8 mouse cellular contexts compared by ENCODE assay signal in the genomic region with DNA sequence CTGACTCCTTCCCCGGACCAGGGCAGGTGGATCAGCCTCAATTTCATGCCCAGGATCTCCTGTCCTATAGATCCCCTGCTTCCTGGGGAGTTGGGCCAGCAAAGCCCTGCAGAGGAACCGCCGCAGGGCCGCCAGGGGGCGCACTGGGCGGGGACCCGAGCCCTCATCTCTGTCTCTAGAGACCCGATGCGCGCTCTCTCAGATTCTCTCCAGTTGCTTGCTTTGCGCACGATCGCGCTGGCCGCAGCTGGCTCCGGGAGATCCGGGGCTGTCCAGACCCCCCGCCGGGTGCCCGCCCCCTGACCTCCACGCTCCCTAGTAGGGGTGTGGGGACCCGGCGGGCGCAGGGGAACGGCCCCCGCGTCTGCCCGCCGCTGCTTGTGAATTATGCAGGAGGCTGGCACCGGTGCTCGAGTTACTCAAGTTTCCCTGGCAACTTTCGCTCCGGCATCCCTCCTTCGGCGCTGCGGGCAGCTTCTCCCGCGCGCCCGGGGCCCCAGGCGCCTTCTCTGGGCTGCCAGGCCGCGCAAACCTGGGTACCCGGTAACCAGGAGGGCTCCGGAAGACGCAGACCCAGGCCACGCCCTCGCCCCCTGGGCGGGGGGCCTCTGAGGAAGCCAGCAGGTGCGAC. TPM values are rescaled to one million over a fixed set of nuclear protein-coding genes. Genes with fewer than 3 reads are reported as not detected.
DNase-seq lines count a peak whose midpoint lies in the region; ATAC-seq lines count a peak whose summit lies in the region.

No protein-coding gene starts in this region.

- H3K27ac ChIP-seq in embryonic facial prominence, embryonic 13.5 days: no peak overlapping the region
- H3K27ac ChIP-seq in heart, embryonic 15.5 days: no peak overlapping the region
- H3K27ac ChIP-seq in liver, embryonic 16.5 days (ENCODE audit: low read length): no peak overlapping the region
- no peak overlapping the region for H3K27ac ChIP-seq in neural tube, embryonic 15.5 days (replicated peaks)

- H3K4me3 ChIP-seq in embryonic facial prominence, embryonic 13.5 days: peak overlapping the region; percentile 53
- H3K4me3 ChIP-seq in heart, embryonic 15.5 days: peak overlapping the region; percentile 45
- H3K4me3 ChIP-seq in liver, embryonic 16.5 days (ENCODE audit: low read depth, low read length): peak overlapping the region; percentile 58
- H3K4me3 ChIP-seq in neural tube, embryonic 15.5 days (replicated peaks): peak overlapping the region; percentile 52

- peaks cover 19% of the 10 kb centered on the region for H3K4me1 ChIP-seq in embryonic facial prominence, embryonic 13.5 days
- peaks cover 15% of the 10 kb centered on the region for H3K4me1 ChIP-seq in heart, embryonic 15.5 days (replicated peaks)
- H3K4me1 ChIP-seq in liver, embryonic 16.5 days (ENCODE audit: control insufficient read depth, low read depth, low read length): no peaks in the 10 kb centered on the region
- peaks cover 20% of the 10 kb centered on the region for H3K4me1 ChIP-seq in neural tube, embryonic 15.5 days

- no peaks in the 10 kb centered on the region for H3K36me3 ChIP-seq in embryonic facial prominence, embryonic 13.5 days
- no peaks in the 10 kb centered on the region for H3K36me3 ChIP-seq in heart, embryonic 15.5 days
- no peaks in the 10 kb centered on the region for H3K36me3 ChIP-seq in liver, embryonic 16.5 days (ENCODE audit: control insufficient read depth, insufficient read depth)
- no peaks in the 10 kb centered on the region for H3K36me3 ChIP-seq in neural tube, embryonic 15.5 days

- H3K27me3 ChIP-seq in embryonic facial prominence, embryonic 13.5 days: peaks cover 87% of the 10 kb centered on the region
- peaks cover 83% of the 10 kb centered on the region for H3K27me3 ChIP-seq in heart, embryonic 15.5 days
- H3K27me3 ChIP-seq in liver, embryonic 16.5 days (ENCODE audit: control insufficient read depth, insufficient read depth, low read depth, low read length): peaks cover 36% of the 10 kb centered on the region
- peaks cover 64% of the 10 kb centered on the region for H3K27me3 ChIP-seq in neural tube, embryonic 15.5 days (replicated peaks)

- DNase-seq in layer of hippocampus, adult 11-12 months (ENCODE audit: low spot score): peak; percentile 28
- no peak for DNase-seq in layer of hippocampus, adult 9-10 months (ENCODE audit: low spot score)
- DNase-seq in kidney, postnatal 25 days: peak; percentile 83 to 91
- DNase-seq in thymus, adult 18-20 months: peak; percentile 17 to 42

- no peak; the same call in 1 of the 2 replicates for ATAC-seq in embryonic facial prominence, embryonic 13.5 days (ENCODE audit: insufficient number of reproducible peaks, insufficient read depth, low FRiP score, low TSS enrichment, low read depth)
- ATAC-seq in heart, embryonic 15.5 days (replicated peaks; ENCODE audit: insufficient number of reproducible peaks, insufficient read depth, low FRiP score, low read depth): peak; percentile 74; the same call in 1 of the 2 replicates
- ATAC-seq in liver, embryonic 16.5 days (ENCODE audit: low read depth): peak; percentile 65
- peak; percentile 83 for ATAC-seq in neural tube, embryonic 15.5 days (ENCODE audit: low FRiP score)

- H3K9me3 ChIP-seq in embryonic facial prominence, embryonic 13.5 days: no peaks in the 10 kb centered on the region
- no peaks in the 10 kb centered on the region for H3K9me3 ChIP-seq in heart, embryonic 15.5 days (replicated peaks)
- H3K9me3 ChIP-seq in liver, embryonic 16.5 days (replicated peaks; ENCODE audit: control insufficient read depth, low read length): no peaks in the 10 kb centered on the region
- no peaks in the 10 kb centered on the region for H3K9me3 ChIP-seq in neural tube, embryonic 15.5 days (replicated peaks)

- H3K9ac ChIP-seq in embryonic facial prominence, embryonic 13.5 days: peak overlapping the region; percentile 58
- H3K9ac ChIP-seq in heart, embryonic 15.5 days: no peak overlapping the region
- H3K9ac ChIP-seq in liver, embryonic 16.5 days (ENCODE audit: low read depth, low read length): peak overlapping the region; percentile 48; the same call in 1 of the 2 replicates
- H3K9ac ChIP-seq in neural tube, embryonic 15.5 days (replicated peaks): peak overlapping the region; percentile 55

- H3K4me2 ChIP-seq in embryonic facial prominence, embryonic 13.5 days: peak overlapping the region; percentile 94
- peak overlapping the region; percentile 75 for H3K4me2 ChIP-seq in heart, embryonic 15.5 days
- H3K4me2 ChIP-seq in liver, embryonic 16.5 days (ENCODE audit: low read depth, low read length): peak overlapping the region; percentile 50
- peak overlapping the region; percentile 99 for H3K4me2 ChIP-seq in neural tube, embryonic 15.5 days

- WGBS in embryonic facial prominence, embryonic 13.5 days: under 1% methylated on average over 50 of the region's 50 CpGs
- under 1% methylated on average over 50 of the region's 50 CpGs for whole genome bisulfite sequencing in heart, embryonic 15.5 days
- WGBS in liver, embryonic 16.5 days (ENCODE audit: insufficient replicate concordance): 1% methylated on average over 50 of the region's 50 CpGs
- under 1% methylated on average over 50 of the region's 50 CpGs for WGBS in neural tube, embryonic 15.5 days

RNA-seq across cellular contexts. Expression of a gene that starts 22.9 kb away (rescaled TPM):
- polyA plus RNA-seq in embryonic facial prominence, embryonic 13.5 days (2015; fragmentation: Nextera tagmentation; extraction: Ambion mirVana): 1.5 and 1.7 TPM in 2 replicates
- 0.50 and 0.81 TPM in 2 replicates for polyA plus RNA-seq in heart, embryonic 15.5 days (2015; fragmentation: Nextera tagmentation; extraction: Ambion mirVana)
- polyA plus RNA-seq in liver, embryonic 16.5 days (2015; fragmentation: Nextera tagmentation; extraction: Ambion mirVana): 0.63 and 0.67 TPM in 2 replicates
- polyA plus RNA-seq in neural tube, embryonic 15.5 days (2015; fragmentation: Nextera tagmentation; extraction: Ambion mirVana): 8.8 and 9.8 TPM in 2 replicates
